Mouse (Mus musculus) cerebellum, postnatal 25 days (tissue): ENCODE results near the gene Rbms3.

Experiments used
- DNase-seq, 2 experiments: peaks; one replicate each; pipeline ENCODE4 v3.0.0; 2021; ENCODE audit warnings: mixed read lengths in 2 of 2

The Rbms3 gene

DNA sequence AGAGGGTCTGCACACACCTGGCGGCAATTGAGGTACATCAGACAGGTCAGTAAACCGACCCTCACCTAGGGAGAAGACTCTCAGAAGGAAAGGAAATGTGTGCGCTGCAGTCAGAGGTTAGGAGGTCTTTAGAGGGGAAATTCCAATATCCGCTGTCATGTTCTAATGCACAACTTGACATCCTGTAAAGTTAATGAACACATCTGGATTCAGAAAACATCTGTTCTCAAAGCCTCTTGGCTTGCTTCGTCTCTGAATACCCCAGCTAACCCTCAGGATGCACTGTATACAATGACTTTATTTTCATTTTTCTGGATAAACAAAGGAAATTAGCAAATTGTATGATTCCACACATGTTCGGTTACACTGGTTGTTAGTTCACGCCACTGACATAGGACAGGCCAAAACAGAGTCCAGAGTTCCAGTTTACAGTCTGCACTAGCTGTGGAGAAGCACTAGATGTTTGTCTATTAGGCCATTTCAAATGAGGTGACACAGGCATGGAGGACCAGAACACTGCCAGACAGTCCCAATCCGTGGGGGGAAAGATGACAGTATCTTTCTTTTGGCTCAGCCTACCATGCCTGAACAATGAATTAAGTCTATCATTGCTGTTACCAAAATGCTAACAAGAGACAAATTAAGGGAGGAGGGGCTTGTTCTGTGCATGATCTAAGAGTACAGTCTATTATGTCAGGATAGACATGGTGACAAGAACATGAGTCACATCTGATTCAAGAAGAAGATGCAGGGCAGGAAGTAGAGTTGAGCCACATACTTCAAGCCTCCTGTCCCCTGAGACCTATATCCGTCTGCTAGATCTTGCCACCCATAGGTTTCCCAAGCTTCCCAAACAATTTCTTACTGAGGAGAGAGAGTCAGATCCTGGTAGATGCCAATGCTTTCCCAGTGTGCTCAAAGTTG is 538.2 kb downstream of the Rbms3 start:
- DNase-seq, result no peak

DNA sequence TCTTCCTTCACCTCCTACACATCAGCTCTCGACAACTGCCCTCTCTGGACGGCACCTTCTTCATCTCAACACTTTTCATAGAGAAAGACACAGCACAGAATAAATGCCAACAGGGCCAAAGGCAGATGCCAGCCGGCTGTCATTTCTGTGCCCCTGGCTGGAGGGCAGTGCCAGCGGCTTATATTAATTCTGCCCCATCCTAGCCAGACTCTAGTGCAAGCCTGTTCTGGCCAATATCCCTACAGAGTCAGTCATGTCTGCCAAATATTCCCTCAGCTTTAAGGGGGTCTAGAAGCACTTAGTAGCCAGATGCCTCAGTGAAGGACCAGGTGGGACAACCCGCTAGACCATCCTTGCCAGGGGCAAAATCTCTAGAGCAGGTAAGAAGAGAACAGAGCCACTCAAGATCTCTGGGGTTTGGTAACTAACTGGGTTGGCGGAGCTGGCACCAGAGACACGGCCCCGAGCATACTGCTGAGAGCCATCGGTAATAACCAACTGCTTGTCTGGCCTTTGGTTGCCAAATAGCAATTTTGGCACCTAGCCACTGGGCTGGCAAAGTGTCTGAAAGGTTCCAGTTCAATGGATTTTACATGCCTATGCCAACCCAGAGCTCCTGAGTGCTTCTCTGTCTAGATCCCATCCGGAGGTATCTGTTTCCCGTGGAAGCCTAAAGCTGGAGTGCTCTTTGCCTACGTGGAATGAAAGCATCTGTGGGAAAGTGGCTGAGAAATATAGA is 540.1 kb downstream of the Rbms3 start:
- DNase-seq, result peak; percentile 93 to 94

DNA sequence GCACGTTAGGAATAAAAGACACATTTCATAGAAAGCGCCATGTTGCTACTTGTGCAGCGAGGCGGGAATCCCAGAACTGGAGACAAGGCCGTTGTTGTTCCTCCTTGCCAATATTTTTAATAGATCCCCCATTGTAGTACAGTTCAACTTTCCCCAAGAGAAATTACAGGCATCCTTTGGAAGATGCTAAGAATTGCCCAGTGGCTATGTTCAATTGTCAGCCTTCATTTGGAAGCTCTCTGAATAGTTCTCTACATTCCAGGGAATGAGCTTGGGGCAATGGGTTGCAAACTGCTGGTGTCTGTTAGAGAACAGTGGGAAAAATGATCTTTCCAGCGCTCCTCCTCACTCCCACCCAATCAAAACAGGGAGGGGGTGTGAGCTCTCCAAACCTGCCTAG is 541.4 kb downstream of the Rbms3 start:
- no peak for DNase-seq

DNA sequence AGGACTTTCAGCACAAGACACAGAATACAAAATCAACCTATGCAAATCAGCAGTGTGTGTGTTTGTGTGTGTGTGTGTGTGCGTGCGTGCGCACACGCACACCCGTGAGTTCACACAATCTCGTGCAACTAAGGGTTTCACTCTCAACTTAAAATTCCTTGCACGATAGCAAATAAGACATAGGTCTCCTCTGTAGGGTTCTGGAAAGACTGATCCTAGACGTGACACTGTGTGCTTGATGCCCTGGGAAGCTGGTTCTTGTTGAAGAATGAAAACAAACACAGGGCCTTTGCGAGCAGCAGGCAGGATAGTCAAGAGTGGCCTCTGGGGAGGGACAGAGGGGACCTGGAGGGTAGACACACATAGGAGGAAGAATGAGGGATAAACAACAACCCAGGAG is 544.0 kb downstream of the Rbms3 start:
- DNase-seq, result no peak

DNA sequence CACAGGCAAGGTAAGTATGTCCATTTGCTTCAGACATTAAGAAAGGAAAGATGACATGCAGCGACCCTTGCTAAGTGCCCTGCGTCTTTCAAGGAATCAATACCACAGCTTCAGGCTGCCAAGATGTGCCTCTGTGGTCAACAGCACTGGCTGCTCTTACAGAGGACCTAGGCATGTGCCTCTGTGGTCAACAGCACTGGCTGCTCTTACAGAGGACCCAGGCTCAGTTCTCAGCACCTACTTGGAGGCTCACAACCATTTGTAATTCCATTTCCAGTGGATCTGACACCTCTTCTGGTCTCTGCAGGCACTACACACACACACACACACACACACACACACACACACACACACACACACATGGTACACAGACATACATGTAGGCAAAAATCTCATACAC is 545.2 kb downstream of the Rbms3 start:
- no peak for DNase-seq

DNA sequence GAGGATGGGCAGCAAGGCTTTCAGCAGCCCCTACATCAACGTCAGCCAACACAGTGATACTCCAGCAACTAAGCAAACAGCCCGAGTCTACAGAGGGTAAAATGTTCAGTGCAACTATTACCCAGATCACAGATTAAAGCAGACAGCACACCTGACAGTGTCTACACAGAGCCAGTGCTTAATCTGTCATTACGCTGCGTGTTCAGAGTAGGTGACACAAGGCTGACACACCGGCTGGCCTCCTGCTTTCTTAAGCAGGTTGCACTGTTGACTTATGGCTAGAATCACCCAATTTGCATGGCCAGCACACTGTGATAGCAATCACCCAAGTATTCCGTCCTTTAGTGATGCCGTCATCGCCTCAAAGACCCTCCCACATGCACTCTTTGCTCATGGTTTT is 550.2 kb downstream of the Rbms3 start:
- no peak for DNase-seq

DNA sequence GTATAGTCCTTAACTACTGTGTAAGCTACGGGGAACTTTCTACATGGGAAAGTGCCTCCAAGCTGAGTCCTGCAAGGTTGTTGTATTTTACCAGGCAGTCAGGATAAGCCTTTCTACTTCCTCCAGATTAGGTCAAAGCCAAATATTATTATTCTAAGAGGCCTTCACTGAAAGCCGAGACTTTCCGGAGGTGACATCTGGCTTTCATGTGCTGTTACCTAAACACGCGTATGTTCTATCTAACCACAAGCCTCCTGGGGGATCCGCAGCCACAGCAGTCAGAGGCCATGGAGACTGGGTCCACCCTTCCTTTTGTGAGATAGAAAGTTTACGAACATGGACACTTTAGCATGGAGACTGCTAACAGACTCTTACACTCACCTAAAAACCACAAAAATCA is 552.2 kb downstream of the Rbms3 start:
- no peak for DNase-seq

DNA sequence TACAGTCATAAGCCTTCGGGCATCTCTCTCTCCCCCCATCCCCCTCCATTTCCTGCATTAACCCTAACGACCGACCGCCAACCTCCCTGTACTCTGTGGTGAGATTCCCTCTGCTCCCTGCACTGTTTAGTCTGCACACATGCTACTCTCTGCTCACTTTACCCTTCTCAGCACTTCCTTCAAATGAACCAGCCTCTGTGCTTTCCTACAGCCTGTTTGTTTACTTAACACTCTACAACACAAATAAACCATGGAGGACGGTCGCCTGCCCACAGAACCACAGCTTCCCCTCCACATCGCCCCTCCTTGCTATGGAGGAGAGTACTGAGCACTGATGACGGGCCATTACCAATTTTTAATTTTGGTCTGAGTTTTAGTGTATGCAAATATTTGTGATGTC is 552.9 kb downstream of the Rbms3 start:
- DNase-seq, result no peak

DNA sequence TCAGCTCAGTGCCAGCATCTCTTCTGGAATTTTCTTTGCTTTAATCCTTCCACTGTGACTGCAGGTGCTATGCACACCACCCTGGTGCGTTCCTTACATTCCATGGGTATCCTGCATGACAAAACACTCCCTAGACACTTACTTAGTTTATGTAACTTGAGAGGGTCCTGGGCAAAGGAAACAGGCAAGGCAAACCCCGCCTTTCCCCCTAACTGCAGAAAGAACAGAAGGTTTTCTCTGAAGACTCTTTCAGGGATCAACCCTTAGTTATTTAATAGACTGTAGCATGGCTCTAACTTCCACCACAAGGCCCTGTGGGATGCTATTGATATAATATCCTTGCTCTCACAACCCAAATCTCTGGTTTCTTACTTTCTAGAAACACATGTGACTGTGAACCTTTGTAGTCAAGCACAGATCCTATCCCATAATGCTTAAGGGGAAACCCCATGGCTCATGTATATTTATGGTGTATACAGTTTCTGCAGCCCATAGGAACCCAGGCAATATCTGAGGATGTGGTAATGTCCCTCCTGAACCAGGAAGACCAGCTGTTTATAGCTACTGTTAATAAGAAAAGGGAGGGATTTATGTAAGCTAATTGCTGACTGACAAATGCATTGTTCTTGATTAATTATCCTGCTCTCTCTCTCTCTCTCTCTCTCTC is 557.1 kb downstream of the Rbms3 start:
- no peak for DNase-seq

DNA sequence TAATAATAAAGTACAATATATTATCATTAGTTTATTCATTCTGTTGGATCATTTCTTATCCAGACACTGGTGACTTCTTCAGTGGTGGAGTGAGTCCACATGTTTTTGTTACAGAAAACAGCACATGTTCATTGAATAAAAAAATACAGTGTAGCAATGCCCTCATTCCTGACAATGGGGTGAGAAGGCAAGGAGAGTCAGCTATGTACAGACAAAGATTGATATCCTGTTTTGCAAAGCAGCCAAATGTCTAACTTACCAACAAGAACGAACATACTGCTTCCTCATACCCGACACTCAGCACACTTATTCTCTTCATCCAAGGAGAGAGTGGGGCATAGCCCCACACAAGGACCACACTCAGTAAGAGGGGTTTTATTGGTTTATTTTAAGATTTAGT is 559.1 kb downstream of the Rbms3 start:
- no peak for DNase-seq

DNA sequence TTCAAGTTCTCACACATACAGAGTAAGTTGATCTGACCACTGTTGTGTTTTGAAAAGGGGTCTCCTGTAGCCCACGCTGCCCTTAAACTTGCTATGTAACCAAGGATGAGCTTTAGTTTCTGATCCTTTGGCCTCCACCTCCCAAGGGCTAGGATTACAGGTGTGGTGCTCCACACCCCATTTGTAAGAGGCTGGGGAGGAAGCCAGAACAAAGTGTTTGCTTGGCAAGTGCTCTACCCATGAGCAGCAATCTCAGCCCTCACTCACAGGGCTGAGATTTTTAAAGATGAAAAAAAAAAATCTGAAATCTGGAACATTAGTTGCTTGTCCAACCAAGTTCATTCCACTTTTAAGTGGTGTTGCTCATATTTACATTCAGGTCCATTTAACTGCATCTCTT is 560.5 kb downstream of the Rbms3 start:
- no peak for DNase-seq

DNA sequence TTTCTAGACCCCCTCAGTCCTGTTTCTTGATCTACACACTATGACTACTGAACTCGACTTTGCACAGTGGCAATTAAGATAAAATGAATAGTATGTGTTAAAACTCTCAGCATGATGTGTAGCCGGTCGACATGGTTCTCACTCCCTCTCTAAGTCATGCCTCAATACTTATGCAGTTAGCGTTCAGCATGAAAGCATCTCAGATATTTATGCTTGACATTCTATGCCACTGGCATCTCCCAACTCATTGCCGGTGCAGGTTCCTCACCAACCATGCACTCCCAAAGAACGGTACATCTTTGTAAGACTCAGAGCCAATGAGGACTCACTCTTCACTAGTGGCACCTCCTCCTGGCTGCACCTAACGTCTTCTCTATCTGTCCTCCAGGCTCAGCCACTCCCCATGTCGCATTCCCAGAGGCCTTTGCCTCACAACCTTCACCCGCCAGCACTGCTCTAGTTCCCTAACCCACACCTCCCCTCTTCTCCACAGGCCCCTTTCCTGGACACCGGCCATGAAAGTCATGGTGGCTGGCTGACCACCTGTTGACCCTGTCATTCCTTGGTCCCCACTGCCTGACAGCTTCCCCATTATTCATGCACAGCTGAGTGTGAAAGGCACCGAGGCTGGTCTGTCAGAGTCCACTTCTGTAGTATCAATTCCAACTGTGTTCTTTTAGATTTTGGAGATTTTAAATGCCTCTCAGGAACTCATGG is 561.9 kb downstream of the Rbms3 start:
- no peak for DNase-seq

DNA sequence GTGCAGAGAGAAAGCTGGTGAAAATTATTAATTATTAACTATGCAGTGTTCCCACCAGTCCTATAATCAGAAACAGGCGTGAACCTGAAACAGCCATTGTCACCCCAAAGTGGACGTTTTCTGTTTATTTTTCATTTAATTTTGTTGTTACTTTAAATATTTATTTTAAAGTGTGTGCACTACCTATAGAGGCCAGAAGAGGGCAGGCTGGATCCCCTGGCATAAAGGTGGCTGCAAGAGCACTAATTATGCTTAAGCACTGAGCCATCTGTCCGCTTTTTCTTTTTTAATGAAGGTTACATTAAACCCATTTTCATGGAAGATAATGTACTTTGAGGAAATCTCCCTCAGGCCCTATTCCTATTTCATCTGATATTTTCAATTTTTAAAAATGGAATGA is 563.2 kb downstream of the Rbms3 start:
- no peak for DNase-seq

DNA sequence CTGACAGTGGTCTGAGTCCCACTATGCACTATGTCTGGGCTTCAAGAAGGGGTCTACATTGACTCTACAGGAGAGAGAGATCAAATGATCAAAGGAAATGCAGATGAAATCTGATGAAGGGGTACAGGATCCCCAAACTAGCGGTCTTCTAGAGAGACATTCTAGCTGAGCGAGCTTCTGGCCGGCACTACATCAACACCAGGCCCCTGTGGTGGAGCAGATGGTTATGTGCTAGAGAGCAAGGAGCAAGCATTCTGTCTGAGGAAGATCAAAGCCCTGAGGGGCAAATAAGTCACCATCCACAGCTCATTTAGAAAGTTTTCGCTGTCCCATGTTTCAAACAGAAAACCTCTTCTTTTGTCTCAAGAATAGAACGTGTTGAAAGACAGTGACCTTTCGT is 564.1 kb downstream of the Rbms3 start:
- DNase-seq, result peak in 1 of 2 experiments; percentile 40

DNA sequence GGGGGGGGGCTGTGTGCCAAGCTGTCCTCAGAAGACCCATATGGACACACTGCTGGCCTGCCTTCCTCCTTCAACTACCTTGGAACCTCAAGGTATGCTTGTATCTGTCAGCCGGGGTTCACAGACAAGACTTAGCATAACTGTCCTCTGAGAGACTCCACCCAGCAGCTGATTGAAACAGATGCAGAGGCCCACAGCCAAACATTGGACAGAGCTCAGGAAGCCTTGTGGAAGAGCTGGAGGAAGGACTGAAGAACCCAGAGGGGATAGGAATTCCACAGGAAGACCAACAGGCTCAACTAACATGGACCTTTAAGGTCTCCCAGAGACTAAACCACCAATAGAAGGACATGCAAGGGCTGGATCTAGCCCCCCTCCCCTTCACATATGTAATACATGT is 570.1 kb downstream of the Rbms3 start:
- DNase-seq, result no peak

DNA sequence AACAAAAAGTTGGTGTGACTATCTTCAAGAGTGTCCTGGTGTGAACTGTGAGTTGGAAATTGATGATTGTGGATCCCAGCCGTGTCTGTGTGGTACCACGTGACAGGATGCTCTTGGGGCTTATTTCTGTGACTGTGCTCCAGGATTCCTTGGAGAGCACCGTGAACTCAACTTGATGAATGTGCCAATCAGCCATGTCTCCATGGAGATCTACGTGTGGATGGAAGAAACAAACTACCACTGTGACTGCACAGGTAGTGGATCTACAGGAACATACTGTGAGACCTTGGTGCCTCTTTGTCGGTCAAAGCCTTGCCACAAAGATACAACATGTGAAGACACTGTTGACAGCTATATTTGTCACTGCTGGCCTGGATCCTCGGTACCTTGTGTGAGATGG is 570.6 kb downstream of the Rbms3 start:
- DNase-seq, result no peak

DNA sequence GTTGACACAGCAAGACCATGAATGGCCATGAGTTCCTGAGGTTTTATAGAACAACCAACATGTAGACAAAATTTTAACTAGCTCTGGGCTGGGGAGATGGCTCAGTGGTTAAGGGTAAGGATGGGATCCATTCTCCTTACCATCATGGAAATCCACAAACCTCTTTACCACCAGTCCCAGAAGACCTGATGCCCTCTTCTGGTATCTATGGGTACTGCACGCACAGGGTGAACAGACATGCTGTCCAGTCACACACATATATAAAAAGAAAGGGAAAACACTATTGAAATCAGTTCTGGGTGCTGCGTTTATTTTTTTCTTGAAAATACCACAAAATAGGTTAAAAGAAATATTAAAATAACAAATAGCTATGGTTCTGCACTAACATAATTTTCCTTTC is 577.8 kb downstream of the Rbms3 start:
- no peak for DNase-seq

DNA sequence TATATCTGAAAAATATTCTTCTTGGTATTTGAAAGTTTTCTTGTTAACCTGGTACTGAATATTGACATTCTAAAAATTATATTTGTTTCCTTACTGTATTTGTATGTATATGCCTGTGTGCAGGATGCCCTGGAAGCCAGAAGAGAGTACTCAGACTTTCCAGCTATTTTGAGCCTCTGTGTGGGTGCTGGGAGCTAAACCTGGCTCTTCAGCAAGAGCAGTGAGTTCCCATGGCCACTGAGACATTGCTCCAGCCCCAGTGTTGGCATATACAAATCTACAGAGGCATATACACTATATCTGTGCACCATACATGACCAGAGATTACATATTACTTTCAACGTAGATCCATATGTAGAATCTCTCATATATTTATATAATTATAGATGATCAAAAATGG is 581.1 kb downstream of the Rbms3 start:
- DNase-seq, result no peak

DNA sequence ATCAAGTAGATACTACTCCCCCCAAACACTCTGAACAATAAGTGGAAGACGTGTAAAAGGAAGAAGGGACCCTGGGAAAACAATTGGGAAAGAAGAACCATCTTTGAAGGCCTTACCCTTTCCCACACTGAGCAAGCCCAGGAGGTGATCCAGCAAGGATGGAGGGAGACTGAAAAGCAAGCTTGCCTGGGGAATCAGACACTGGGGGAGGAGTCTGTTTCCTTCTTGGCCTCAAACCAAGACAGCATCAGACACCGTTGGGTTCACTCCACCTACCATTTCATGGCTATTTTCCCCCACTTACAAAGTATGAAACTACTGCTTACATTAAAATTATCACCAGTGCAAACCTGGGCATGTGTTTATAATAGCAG is 587.7 kb downstream of the Rbms3 start:
- DNase-seq, result no peak

DNA sequence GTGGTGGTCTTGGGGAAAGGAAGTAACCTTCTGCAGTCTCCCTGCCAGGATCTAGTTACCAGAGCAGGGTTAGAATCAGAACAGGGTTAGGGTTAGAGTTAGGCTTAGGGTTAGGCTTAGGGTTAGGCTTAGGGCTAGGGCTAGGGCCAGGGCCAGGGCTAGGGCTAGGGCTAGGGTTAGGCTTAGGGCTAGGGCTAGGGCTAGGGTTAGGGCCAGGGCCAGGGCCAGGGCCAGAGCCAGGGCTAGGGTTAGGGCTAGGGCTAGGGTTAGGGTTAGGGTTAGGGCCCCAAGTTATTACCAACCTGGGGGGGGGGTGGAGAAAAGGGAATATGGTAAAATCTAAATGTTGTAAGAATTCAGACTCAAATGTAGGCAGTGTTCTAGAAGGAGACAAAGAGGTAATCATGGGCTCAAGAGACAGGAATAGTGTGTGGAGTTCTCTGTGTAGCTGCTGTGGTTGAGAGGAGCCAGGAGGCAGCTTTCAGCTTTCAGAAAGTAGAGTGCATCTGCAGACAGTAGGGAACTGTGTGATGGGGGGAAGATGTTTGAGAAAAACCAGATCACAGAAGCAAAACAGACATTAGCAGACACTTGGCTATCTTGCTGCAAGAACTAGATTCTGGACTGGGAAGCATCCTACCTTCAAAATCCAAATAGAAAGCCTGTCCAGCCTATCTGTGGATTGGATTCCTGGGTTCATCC is 588.3 kb downstream of the Rbms3 start:
- no peak for DNase-seq

DNA sequence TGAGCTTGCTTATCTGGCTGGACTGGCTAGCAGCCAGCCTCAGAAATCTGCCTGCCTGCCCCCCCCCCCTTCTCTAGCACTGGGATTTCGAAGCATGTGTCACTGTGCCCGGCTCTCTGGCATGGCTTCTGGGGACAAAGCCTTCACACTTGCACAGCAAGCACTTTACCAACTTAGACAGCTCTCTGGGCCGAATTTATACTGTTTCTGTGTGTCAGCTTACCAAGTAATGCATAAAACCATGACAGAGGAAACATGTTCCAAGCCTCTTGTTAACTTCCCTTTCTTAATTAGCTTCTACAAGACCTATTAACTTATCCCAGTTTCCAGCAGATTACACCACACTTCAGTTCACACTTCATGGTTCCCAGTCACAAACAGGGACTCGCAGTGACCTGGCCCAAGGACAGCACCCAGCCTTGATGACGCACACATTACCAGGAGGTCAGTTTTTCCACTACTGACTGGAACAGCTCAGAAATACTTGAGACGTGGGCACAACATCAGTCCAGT is 589.7 kb downstream of the Rbms3 start:
- DNase-seq, result peak in 1 of 2 experiments; percentile 31

DNA sequence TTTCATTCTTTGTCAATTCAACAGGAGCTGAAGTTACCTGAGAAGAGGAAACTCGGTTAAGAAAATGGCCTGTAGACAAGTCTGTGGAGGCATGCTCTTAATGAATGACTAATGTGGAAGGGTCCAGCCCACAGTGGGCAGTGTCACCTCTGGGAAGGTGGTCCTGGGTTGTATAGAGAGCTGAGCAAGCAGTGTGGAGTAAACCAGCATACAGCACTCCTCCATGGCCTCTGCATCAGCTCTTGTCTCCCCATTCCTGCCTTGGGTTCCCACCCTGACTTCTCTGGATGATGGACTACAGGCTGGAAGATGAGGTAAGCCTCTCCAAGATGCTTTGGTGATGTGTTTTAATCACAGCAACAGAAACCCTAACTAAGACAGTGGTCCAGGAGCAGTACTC is 597.0 kb downstream of the Rbms3 start:
- no peak for DNase-seq
